Mouse (Mus musculus) heart, embryonic 10.5 days (tissue): ENCODE data around the gene Mknk1. TPM values are rescaled to one million over a fixed set of nuclear protein-coding genes. Genes with fewer than 3 reads are reported as not detected.

Experiments
- DNase-seq: peaks from one replicate; pipeline ENCODE4 v3.0.0-alpha.2; 2017; ENCODE audit warnings: low spot score
- H3K27ac ChIP-seq: fragments of 300-500 bp; sonication (generic); 2 replicates; pipeline ENCODE4 v1.5.1; 2016; ENCODE audit warnings: mild to moderate bottlenecking
- H3K27me3 ChIP-seq: fragments of 300-500 bp; sonication (generic); 2 replicates; pipeline ENCODE4 v1.6.1; 2016; ENCODE audit warnings: mild to moderate bottlenecking; ENCODE audit not compliant: poor library complexity, insufficient read depth, severe bottlenecking
- H3K36me3 ChIP-seq: fragments of 300-500 bp; sonication (generic); 2 replicates; pipeline ENCODE4 v1.6.1; 2016; ENCODE audit warnings: mild to moderate bottlenecking, moderate library complexity
- H3K4me1 ChIP-seq: fragments of 300-500 bp; sonication (generic); 2 replicates; pipeline ENCODE4 v1.6.1; 2016; ENCODE audit warnings: mild to moderate bottlenecking
- H3K4me3 ChIP-seq: fragments of 300-500 bp; sonication (generic); 2 replicates; pipeline ENCODE4 v1.5.1; 2016; ENCODE audit warnings: mild to moderate bottlenecking, moderate library complexity
- H3K9me3 ChIP-seq: fragments of 300-500 bp; sonication (generic); 2 replicates; pipeline ENCODE4 v1.6.1; 2016; ENCODE audit warnings: mild to moderate bottlenecking, moderate library complexity
- WGBS: fragments of 180-500 bp; shearing (Covaris S2); methylation state at CpG from one replicate; pipeline ENCODE4 v1.1.7; 2016; 5-methylcytosine and 5-hydroxymethylcytosine counted together
- polyA plus RNA-seq: library from polyadenylated mRNA; unstranded; fragments of >200 nt; fragmentation: Nextera tagmentation; extraction: Ambion mirVana; gene quantifications from 2 replicates; pipeline ENCODE4 v1.2.1, GENCODE M21; 2016

Mknk1 gene
- polyA plus RNA-seq, 1 experiment from 2014 or later, result 23.0 TPM

GRCm38 (mm10) chr4:115848990-115849677 is 10.1 kb downstream of the Mknk1 start:
- H3K27ac ChIP-seq, result peak overlapping the region; percentile 67
- H3K4me1 ChIP-seq, result peaks cover 32% of the 10 kb centered on the region
- H3K36me3 ChIP-seq, result peaks cover 19% of the 10 kb centered on the region; the same call in 1 of the 2 replicates
- peak; percentile 95 for DNase-seq
- no peaks in the 10 kb centered on the region for H3K27me3 ChIP-seq
- no peak overlapping the region for H3K4me3 ChIP-seq
- H3K9me3 ChIP-seq, result no peaks in the 10 kb centered on the region
- 32% methylated on average over 8 of the region's 8 CpGs for WGBS

- H3K9me3 ChIP-seq, result no peaks in the 10 kb centered on the region
- H3K4me1 ChIP-seq, result peaks cover 39% of the 10 kb centered on the region
- DNase-seq, result no peak
- no peak overlapping the region for H3K4me3 ChIP-seq
- H3K27ac ChIP-seq, result no peak overlapping the region
- H3K27me3 ChIP-seq, result no peaks in the 10 kb centered on the region
- H3K36me3 ChIP-seq, result peaks cover 19% of the 10 kb centered on the region; the same call in 1 of the 2 replicates
- WGBS, result 63% methylated on average over 2 of the region's 2 CpGs
Observed at GRCm38 (mm10) chr4:115850111-115850510, 11.1 kb downstream of the Mknk1 start.

GRCm38 (mm10) chr4:115850631-115851030 is 11.6 kb downstream of the Mknk1 start:
- H3K27me3 ChIP-seq, result no peaks in the 10 kb centered on the region
- H3K36me3 ChIP-seq, result peaks cover 19% of the 10 kb centered on the region; the same call in 1 of the 2 replicates
- H3K9me3 ChIP-seq, result no peaks in the 10 kb centered on the region
- H3K27ac ChIP-seq, result no peak overlapping the region
- H3K4me3 ChIP-seq, result no peak overlapping the region
- WGBS, result 81% methylated on average over 2 of the region's 2 CpGs
- peaks cover 45% of the 10 kb centered on the region for H3K4me1 ChIP-seq
- no peak for DNase-seq

GRCm38 (mm10) chr4:115851569-115851968 is 12.6 kb downstream of the Mknk1 start:
- H3K27me3 ChIP-seq, result no peaks in the 10 kb centered on the region
- peaks cover 19% of the 10 kb centered on the region; the same call in 1 of the 2 replicates for H3K36me3 ChIP-seq
- H3K4me3 ChIP-seq, result no peak overlapping the region
- no peak for DNase-seq
- 68% methylated on average over 6 of the region's 6 CpGs for WGBS
- peaks cover 54% of the 10 kb centered on the region for H3K4me1 ChIP-seq
- no peak overlapping the region for H3K27ac ChIP-seq
- H3K9me3 ChIP-seq, result no peaks in the 10 kb centered on the region

GRCm38 (mm10) chr4:115855100-115855499 is 16.1 kb downstream of the Mknk1 start:
- no peak overlapping the region for H3K4me3 ChIP-seq
- H3K9me3 ChIP-seq, result no peaks in the 10 kb centered on the region
- no peak for DNase-seq
- H3K27ac ChIP-seq, result no peak overlapping the region; the same call in 1 of the 2 replicates
- 33% methylated on average over 6 of the region's 6 CpGs for WGBS
- H3K36me3 ChIP-seq, result peaks cover 41% of the 10 kb centered on the region
- H3K27me3 ChIP-seq, result 0 out of 2 replicates have a peak, but pooled peaks cover 5% of the 10 kb centered on the region
- H3K4me1 ChIP-seq, result peaks cover 42% of the 10 kb centered on the region

- Histone ChIP-seq H3K4me3 (no peak overlapping the region), H3K27ac (peak overlapping the region; percentile 29; the same call in 1 of the 2 replicates), H3K27me3 (0 out of 2 replicates have a peak, but pooled peaks cover 5% of the 10 kb centered on the region), H3K4me1 (peaks cover 37% of the 10 kb centered on the region), H3K36me3 (peaks cover 46% of the 10 kb centered on the region), H3K9me3 (no peaks in the 10 kb centered on the region)
- 58% methylated on average over 4 of the region's 4 CpGs for WGBS
- no peak for DNase-seq
Observed at GRCm38 (mm10) chr4:115855609-115856008, 16.6 kb downstream of the Mknk1 start.

GRCm38 (mm10) chr4:115856282-115856681 is 17.3 kb downstream of the Mknk1 start:
- peaks cover 35% of the 10 kb centered on the region for H3K4me1 ChIP-seq
- no peak overlapping the region for H3K27ac ChIP-seq
- 19% methylated on average over 4 of the region's 4 CpGs for WGBS
- H3K36me3 ChIP-seq, result peaks cover 47% of the 10 kb centered on the region
- H3K27me3 ChIP-seq, result 0 out of 2 replicates have a peak, but pooled peaks cover 5% of the 10 kb centered on the region
- peak; percentile 90 for DNase-seq
- H3K4me3 ChIP-seq, result no peak overlapping the region
- H3K9me3 ChIP-seq, result no peaks in the 10 kb centered on the region

GRCm38 (mm10) chr4:115857293-115857883 is 18.4 kb downstream of the Mknk1 start:
- Histone ChIP-seq H3K4me3 (no peak overlapping the region), H3K36me3 (peaks cover 46% of the 10 kb centered on the region), H3K27ac (no peak overlapping the region), H3K9me3 (no peaks in the 10 kb centered on the region), H3K4me1 (peaks cover 31% of the 10 kb centered on the region), H3K27me3 (0 out of 2 replicates have a peak, but pooled peaks cover 5% of the 10 kb centered on the region)
- 58% methylated on average over 9 of the region's 9 CpGs for WGBS
- DNase-seq, result no peak

GRCm38 (mm10) chr4:115863352-115863751 is 24.4 kb downstream of the Mknk1 start:
- no peaks in the 10 kb centered on the region for H3K9me3 ChIP-seq
- no peaks in the 10 kb centered on the region for H3K4me1 ChIP-seq
- H3K27ac ChIP-seq, result no peak overlapping the region
- H3K36me3 ChIP-seq, result peaks cover 58% of the 10 kb centered on the region
- WGBS, result 83% methylated on average over 7 of the region's 7 CpGs
- no peak overlapping the region for H3K4me3 ChIP-seq
- no peaks in the 10 kb centered on the region for H3K27me3 ChIP-seq
- no peak for DNase-seq

GRCm38 (mm10) chr4:115863880-115864279 is 24.9 kb downstream of the Mknk1 start:
- Histone ChIP-seq H3K27me3 (no peaks in the 10 kb centered on the region), H3K4me1 (no peaks in the 10 kb centered on the region), H3K27ac (no peak overlapping the region), H3K36me3 (peaks cover 56% of the 10 kb centered on the region), H3K9me3 (no peaks in the 10 kb centered on the region), H3K4me3 (no peak overlapping the region)
- no peak for DNase-seq
- 68% methylated on average over 10 of the region's 10 CpGs for WGBS

GRCm38 (mm10) chr4:115869512-115870210 is 30.7 kb downstream of the Mknk1 start:
- no peak for DNase-seq
- Histone ChIP-seq H3K9me3 (no peaks in the 10 kb centered on the region), H3K4me3 (no peak overlapping the region), H3K36me3 (peaks cover 42% of the 10 kb centered on the region), H3K27me3 (no peaks in the 10 kb centered on the region), H3K4me1 (no peaks in the 10 kb centered on the region), H3K27ac (no peak overlapping the region)
- WGBS, result 37% methylated on average over 16 of the region's 16 CpGs

GRCm38 (mm10) chr4:115873231-115873630 is 34.2 kb downstream of the Mknk1 start:
- no peak for DNase-seq
- peaks cover 8% of the 10 kb centered on the region for H3K4me1 ChIP-seq
- 77% methylated on average over 3 of the region's 3 CpGs for WGBS
- H3K4me3 ChIP-seq, result no peak overlapping the region
- peaks cover 12% of the 10 kb centered on the region for H3K27me3 ChIP-seq
- no peak overlapping the region for H3K27ac ChIP-seq
- peaks cover 50% of the 10 kb centered on the region for H3K36me3 ChIP-seq
- H3K9me3 ChIP-seq, result no peaks in the 10 kb centered on the region

- H3K4me1 ChIP-seq, result peaks cover 16% of the 10 kb centered on the region
- H3K9me3 ChIP-seq, result no peaks in the 10 kb centered on the region
- 0 out of 2 replicates have a peak overlapping the region, but pooled peaks have one; percentile 17 for H3K27ac ChIP-seq
- H3K36me3 ChIP-seq, result peaks cover 32% of the 10 kb centered on the region
- peak overlapping the region; percentile 33 for H3K4me3 ChIP-seq
- no peak for DNase-seq
- 3% methylated on average over 11 of the region's 11 CpGs for WGBS
- peaks cover 43% of the 10 kb centered on the region for H3K27me3 ChIP-seq
Observed at GRCm38 (mm10) chr4:115878216-115878678, 39.2 kb downstream of the Mknk1 start.
